Mouse (Mus musculus): ENCODE data around the gene Ubxn4.
"Not testable (repeated sequence)": the region's sequence is repeated elsewhere in the genome, so short reads cannot be mapped to it uniquely, and the experiment has no call there.

Gene Ubxn4

DNA sequence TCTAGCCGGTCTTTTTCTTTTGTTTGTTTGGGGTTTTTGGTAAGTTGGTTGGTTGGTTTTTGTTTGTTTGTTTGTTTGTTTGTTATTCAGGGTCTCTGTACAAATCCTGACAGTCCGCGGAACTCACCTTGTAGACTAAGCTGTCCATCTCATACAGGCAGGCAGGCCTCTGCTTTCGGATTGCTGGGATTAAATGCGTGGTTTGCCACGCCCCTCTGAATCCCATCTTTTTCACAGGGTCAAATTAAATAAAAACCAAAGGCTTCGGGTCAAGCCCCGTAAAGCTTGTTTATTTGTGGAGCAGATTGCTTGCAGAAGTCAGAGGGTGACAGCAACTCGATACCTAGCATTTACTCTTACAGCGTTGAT, at the start of gene Ubxn4:
TSS of gene Ubxn4 (plus strand) at position 338 of the 369 bp plus-strand sequence.
- DNase-seq: no peak

GRCm38 (mm10) chr1:128194011-128194410, 49.8 kb upstream of the Ubxn4 start:
- DNase-seq: no peak

GRCm38 (mm10) chr1:128197353-128197752, 46.4 kb upstream of the Ubxn4 start:
- no peak for DNase-seq

DNA sequence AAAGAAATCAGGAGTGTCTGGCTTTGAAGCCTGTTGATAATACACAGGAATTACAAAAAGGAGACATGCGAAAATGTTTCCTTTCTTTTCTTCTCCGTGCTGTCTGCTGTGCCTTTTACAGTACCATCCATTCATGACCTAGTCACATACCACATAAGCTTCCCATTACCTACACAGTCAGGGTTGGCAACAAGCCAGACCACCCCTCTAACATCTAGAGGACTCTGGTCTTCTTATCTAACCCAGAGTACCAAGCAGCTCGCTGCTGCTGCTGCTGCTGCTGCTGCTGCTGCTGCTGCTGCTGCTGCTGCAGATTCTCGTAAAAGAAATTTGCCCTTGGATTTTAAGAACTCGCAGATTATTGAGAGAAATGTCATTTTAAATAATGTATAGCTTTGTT, 30.5 kb upstream of the Ubxn4 start:
- no peak for DNase-seq

- no peak for DNase-seq
Measured at GRCm38 (mm10) chr1:128221886-128222285, 21.9 kb upstream of the Ubxn4 start.

GRCm38 (mm10) chr1:128223304-128223703, 20.5 kb upstream of the Ubxn4 start:
- DNase-seq: no peak

DNA sequence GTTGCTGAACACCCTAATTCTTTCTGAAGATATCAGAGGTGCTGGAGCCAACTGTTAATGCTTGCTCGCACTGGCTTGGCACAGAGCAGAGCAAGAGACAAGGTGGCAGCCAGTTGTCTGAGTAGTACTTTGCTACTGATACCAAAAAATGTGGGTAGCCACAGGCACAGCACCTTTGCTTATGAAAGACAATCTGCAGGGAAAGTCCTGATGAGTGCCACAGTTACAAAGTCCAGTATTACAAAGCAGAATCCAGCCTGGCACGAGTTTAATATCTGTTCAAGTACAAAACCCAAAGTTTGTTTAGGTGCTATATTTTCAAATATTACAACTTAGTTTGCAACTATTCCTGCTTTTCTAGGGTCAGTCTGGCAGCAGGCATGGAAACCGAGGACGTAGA, 8.6 kb upstream of the Ubxn4 start:
- DNase-seq: no peak

DNA sequence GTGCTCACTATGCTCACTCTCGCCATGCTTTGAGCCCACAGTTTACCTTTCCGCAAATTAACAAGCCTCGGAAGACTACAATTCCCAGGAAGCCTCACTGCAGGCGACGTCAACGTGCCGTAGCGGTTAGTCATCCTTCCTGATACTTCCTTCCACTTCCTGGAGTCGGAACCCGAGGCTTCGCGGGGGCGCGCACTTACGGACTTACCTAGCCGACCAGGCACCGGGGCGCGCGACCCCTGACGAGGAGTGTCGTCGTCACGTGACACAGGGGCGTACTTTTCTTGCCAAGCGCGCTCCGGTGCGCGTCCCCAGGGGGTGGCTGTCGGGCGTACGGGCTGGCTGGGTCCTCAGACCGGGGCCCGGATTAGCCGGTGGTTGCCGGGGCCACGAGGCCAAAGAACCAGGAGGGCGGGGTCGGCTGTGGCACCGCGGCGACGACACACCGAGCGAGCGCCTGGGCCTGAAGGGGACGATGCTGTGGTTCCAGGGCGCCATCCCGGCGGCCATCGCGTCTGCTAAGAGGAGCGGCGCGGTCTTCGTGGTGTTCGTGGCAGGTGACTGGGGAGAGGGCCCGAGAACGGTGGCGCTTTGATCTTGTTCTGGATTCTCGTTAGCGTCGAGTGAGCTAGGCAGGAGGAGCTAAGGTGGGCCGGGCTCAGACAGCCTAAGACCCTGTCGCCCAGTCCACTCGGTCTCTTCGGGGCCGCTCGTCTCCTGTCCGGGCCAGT, 397 bp downstream of the Ubxn4 start:
- peak; percentile 97 for DNase-seq

DNA sequence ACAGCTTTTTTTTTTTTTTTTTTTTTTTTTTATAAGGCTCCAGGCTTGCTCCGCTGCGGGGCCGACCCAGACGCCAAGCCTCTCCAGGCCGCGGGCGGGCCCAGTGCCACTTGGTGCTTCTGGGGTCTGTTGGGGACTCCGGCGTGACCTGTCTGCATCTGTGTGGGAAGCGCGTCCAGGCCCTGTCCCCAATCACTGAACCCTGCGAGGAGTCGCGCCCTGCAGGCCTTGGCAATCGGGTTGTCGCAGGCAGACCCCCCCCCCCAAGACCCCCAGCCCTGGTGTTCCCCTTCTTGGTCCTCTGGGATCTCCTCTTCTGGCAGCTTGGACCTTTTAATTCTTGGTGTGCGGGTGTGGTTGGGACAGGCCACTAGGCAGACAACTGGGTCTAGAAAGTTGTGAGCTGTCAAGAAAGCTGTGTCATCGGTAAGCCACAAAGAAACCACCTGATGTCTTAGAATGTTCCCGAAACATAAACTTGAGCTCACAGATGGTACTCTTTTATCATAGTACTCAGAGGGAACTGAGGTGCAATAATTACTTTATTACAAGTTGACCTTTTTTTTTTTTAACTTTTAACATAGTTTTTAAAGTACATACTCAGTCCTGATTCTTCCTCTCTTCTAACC, 1.1 kb downstream of the Ubxn4 start:
- DNase-seq: peak; percentile 67

- not testable (repeated sequence) for DNase-seq
Measured at GRCm38 (mm10) chr1:128267061-128267460, 23.3 kb downstream of the Ubxn4 start.

GRCm38 (mm10) chr1:128270731-128271130, 27.0 kb downstream of the Ubxn4 start:
- no peak for DNase-seq

DNA sequence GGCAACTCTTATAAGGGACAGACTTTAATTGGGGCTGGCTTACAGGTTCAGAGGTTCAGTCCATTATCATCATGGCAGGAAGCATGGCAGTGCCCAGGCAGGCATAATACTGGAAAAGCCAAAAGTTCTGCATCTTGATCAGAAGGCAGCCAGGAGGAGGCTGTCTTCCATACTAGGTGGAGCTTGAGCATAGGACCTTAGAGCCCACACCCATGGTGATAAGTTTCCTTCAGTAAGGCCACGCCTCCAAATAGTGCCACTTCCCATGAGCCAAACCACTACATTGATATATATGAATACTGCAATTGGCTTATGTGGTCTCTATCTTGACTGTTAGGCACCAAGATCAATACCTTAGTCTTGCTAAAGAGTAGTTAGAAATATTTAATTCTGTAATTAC, 32.1 kb downstream of the Ubxn4 start:
- DNase-seq: no peak

DNA sequence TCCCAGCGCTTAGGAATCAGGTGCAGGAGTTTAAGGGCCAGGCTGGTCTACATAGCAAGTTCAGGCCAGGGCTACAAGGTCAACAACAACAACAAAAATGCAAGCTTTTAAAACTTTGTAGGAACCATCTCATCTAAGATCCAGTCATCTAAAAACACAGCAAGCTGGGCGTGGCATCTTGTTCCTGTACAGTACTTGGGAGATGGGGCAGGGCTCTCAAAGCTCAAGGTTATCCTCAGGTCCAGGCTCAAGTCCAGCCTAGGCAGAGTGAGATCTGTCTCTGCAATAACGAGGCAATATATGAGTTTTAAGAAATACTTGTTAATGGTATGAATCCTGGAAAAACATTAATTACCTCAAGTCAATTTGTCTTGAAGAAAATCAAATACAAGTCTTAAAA, 34.8 kb downstream of the Ubxn4 start:
- no peak for DNase-seq

DNA sequence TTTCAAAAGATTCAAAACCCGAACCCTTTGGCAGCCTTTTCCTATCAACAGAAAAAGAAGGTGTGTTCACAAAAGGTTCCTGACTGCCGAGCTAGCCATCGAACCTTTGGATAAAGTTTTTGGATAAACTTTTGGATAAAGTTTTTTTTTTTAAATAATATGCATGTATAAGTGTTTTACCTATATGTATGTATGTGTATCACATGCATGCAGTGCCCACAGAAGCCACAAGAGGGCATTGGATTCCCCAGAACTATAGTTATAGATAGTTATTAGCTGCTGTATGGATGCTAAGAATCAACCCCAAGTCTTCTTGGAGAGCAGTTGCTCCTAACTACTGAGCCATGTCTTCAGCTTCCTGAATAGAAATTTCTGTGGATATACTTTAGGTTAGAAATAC, 38.0 kb downstream of the Ubxn4 start:
- no peak for DNase-seq

DNA sequence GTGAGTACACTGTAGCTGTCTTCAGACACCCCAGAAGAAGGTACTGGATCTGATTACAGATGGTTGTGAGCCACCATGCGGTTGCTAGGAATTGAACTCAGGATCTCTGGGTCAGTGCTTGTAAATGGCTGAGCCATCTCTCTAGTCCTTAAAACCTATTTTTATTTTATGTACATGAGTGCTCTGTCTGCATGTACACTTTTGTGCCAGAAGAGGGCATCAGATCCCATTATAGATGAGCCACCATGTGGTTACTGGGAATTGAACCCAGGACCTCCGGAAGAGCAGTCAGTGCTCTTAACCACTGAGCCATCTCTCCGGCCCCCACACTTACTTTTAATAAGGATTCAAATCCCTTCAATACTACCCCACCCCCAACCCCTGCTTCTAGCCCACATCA, 39.2 kb downstream of the Ubxn4 start:
- no peak for DNase-seq

DNA sequence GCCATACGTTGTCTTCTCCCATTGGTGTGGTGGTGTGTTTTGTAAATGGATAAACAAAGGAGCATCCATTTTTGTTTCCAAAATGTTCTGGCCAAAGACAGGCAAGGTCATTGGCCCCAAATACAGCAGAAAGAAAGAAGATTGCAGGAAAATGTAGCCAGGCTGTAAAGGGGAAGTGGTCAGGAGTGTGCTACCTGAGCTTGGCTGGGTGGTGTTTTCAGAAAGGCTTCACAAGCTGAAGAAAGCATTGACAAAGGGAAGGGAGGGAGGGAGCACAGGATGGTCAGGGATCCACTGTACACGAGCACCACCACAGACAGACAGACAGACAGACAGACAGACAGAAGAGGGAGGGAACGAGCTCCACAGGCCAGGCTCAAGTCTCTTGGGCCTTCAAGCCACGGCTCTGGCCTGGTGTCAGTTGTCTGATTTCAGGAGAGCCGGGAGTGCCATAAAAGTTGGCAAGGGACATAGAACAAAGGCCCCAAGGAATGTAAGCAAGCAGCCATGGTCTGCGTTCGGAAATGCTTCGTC, 40.5 kb downstream of the Ubxn4 start:
- DNase-seq: no peak

- no peak for DNase-seq
Measured at GRCm38 (mm10) chr1:128285136-128285535, 41.4 kb downstream of the Ubxn4 start.

GRCm38 (mm10) chr1:128290295-128290694, 46.5 kb downstream of the Ubxn4 start:
- no peak for DNase-seq

- DNase-seq: peak; percentile 74
Measured at GRCm38 (mm10) chr1:128293524-128293923, 49.8 kb downstream of the Ubxn4 start.

GRCm38 (mm10) chr1:128295296-128295695, 51.5 kb downstream of the Ubxn4 start:
- DNase-seq: no peak

DNA sequence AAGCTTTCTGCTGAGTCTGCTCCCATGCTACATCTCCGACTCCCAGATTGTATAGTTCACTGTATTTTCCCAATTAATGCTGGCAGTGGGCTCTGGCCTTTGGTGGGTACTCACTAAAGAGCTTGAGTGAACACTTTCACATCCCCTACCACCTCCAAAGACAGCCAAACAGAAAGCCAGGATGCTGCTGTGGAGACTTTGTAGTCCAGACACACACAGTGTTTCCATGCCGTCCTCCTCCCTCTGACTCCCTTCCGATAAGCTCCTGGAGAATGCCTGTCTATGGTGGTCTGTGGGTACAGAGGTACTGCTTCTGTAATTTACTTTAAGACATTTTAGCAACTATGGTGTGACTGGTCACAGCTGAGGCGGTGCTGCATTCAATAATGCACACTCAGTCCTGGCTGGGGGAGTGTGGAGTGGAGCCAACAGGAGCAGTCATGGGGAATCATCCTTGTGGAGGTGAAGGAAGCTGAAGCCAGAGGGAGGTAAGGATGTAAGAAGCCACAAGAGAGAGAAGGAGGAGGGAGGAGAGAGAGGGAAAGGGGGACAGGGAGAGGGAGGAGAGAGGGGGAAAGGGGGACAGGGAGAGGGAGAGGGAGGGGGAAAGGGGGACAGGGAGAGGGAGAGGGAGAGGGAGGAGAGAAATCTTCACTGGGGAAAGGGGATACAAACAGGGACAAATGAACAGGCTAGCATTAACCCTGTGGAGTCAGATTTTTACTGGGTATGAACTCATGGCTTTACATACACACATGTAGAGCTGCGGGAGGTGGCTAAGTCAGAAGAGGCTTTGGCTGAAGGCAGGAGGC, 52.2 kb downstream of the Ubxn4 start:
- no peak for DNase-seq

GRCm38 (mm10) chr1:128303900-128304299, 60.1 kb downstream of the Ubxn4 start:
- DNase-seq: peak; percentile 93

GRCm38 (mm10) chr1:128309043-128309442, 65.3 kb downstream of the Ubxn4 start:
- no peak for DNase-seq

DNA sequence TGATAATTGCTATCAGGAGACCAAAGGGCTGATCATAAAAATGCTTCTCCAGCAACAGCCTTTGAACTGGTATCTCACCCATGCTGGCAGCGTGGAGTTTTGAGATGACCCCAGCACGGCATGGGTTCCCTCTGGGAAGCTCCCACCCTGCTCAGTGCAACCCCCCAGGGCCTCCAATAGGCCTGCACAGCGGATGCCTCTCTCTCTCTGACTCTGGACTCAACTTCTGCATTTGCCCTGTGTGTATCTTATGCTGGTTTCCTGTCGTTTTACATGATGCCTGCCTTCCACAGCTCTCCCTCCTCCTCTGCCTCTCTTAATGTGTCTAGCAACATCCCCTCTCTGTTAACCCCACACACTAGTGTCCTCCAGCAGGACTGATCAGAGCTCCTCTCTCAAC, 70.9 kb downstream of the Ubxn4 start:
- DNase-seq: no peak
